Mouse (Mus musculus): ENCODE measurements around the gene Ctf2.
"Not testable (repeated sequence)": the region's sequence is repeated elsewhere in the genome, so short reads cannot be mapped to it uniquely, and the experiment has no call there.

Ctf2 gene

DNA sequence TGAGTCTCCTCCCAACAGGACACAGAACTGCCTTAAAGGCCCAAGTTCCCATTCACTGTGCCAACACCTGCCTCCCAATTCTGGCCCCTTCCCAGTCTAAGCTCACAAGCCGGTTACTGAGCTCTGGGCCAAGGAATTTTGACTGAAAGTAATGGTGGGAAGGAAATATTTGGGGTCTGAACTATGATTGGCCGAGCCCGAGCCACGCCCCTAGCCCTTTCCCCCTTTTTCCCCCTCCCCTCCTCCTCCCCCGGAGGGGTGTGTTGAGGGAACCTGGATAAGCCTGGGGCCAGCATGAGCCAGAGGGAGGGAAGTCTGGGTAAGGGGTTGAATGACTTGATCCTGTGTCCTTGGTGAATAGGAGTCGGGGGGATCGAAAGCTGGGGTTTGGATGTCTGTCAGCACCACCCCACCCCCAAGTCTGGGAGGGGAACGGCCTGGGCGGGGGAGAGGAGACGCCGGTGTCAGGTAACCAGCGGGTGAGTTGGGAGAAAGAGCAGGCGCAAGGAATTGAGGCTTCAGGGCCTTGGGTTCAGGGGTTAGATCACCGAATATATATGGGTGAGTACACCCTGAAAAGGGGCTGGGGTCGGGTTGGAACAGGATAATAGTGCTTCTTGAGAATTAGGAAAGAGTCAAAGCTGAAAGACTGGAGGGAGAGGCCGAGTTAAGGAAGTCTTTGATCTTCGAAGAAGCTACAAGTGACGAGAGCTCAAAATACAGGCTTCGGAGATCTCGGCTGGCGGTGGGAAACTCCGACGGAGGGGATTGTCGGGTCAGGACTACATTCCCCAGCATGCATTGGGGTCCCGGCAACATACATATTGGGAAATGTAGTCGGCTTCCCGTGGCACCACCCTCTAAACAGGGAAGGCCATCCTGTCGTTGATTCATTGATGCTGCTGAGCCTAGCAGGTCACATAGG, 19.2 kb downstream of the Ctf2 start, which contains the start of gene Ctf1:
Gene Ctf1, plus strand, starts transcription at position 276 of the 925 bp plus-strand sequence.
- peak; percentile 85 for DNase-seq

DNA sequence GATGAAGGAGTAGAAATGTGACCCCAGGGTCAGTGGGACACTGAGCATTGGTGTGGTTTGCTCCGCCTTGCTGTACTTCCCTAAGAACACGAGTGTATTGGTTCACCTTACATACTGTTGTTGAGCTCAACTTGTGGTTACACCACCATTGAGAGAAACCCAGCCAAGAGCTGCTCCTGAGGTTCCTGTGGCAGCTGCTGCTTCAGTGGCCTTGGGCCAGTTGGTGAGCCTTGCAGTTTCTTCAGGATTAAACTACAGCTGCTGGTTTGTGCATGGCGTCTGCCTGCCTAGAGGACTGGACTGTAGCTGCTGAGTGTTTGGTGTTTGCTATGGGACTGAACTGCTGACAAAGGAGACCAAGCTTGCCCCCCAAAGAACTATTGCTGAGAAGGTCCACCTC, 20.5 kb downstream of the Ctf2 start:
- peak; percentile 36 for DNase-seq

DNA sequence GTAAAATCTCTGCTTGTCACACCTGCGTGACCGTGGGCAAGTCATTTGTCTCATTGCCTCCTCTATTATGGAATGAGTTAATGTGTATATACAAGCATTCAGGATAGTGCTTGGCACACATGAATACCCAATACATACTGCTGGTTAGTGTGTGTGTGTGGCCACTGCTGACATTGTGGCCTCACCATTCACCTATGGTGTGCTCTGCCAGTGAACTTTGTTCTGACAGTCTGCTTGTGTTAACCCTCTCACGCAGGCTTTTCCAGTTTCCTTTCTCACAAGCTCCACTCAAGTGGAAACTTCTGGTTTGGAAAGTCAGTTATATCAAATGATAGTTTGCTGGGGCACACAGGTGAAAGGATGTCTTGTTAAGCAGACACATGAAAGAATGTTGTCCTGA, 20.9 kb downstream of the Ctf2 start:
- DNase-seq: peak; percentile 38

DNA sequence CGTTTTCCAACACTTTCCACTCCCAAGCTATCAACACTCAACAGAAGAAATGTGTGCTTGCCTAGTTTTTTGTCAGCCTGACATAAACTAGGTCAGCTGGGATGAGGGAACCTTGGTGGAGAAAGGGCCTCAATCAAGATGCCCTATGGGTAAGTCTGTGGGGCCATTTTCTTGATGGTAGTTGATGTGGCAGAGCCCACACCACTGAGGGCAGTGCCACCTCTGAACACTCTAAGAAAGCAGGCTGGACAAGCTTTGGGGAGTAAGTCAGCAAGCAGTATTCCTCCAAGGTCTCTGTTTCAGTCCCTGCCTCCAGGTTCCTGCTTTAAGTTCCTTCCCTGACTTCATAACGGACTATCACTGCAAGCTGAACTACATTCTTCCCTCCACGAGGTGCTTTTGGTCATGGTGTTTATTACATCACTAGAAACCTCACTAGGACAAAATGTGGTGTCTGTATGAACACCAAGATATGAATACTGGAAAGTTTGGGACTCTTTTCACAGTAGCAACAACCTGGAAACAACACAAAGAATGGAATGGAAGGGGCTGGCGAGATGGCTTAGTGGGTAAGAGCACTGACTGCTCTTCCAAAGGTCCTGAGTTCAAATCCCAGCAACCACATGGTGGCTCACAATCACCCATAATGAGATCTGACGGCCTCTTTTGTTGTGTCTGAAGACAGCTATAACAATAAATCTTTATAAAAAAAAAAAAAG, 22.5 kb downstream of the Ctf2 start:
- no peak for DNase-seq

DNA sequence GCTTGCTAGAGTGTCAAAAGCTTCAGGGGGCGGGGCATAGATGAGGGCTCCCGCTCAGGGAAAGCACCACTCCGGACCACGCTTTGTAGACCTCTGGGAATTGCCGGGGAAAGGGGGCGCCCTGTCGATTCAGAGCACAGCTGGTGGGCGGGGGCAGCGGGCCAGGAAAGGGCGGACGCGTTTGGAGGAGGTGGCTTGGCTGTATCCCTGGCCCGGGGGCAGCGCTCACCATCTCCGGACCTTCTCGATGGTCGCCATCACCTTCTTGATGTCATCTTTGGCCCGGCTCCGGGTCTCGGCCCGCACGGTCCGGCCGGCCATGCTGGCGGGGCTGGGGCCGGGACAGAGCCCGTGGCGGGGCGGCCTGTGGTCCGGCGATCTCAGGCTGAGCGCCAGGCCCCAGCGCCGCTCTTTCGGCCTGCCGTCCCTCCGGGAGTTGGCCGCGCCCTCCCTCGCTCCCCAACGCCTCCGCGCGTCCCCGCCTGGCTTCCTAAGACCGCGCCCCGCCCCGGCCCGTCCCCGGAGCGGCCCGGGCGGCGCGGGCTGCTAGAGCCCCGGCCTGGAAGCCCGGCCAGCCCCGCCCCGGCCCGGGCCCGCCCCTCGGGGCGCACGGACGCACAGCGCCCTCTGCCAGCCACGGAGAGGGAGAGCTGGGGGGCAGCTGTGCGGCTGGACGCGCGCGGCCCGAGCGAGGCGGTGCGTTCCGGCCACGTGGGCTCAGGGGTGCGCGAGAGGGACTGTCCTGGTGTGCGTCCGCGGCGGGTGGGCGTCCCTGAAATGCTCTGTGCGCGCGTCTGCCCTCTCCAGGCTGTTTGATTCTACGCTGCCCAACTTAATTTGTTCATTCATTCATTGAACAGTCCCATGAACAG, 23.5 kb downstream of the Ctf2 start, which contains the start of gene Bcl7c:
Gene Bcl7c, minus strand, starts transcription at position 727 of the 872 bp plus-strand sequence.
- peak; percentile 88 for DNase-seq

DNA sequence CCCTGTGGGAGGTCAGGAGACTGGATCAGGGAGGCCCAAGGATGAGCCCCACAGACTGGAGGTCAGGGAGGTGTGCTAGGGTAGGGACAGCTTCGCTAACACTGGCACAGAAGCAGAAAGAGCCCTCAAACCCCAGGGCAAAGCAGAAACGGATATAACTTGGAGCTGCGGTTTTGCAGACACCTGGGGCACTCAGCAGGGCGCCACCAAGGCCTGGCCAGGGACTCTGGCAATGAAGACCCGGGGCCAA, 24.1 kb downstream of the Ctf2 start:
- DNase-seq: no peak

DNA sequence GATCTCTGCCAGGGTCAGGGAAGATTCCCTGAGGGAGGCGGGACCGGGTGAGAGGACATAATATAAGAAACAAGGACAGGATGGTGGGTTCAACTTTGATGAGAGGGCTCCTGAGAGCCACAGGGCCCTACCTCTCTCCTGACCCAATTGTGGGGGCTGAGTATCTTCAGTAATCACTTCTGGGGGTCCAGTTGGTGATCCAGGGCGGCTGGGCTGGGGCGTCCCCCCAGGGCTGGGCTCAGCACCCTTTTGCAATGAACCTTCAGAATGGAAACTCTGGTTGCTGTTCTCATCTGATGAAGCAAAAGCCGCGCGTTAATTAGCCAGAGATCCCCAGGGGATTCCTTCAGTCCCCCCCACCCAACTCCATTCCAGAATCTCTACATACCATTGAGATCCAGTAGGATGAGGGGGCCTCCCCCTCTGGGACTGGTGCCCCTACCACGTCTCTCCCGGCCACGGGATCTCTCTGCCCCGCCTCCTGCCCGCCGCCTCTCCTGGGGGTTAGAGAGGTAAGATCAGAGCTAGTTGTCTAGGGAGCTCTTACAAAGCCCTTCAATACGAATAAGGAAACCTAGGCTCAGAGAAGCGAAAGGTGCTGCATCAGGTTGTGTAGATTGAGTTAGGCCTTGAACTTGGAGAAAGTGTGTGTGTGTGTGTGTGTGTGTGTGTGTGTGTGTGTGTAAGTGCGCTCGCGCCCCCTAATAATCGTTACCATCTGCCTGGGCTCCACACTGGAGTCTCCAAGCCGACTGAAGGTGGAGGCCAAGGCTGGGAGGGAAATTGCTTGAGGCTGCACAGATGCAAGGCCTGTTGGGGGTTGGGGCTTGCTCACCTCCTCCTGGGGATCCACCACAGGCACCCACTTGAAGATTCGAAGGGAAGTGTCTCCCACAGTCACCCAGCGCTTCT, 24.7 kb downstream of the Ctf2 start:
- peak; percentile 62 for DNase-seq

DNA sequence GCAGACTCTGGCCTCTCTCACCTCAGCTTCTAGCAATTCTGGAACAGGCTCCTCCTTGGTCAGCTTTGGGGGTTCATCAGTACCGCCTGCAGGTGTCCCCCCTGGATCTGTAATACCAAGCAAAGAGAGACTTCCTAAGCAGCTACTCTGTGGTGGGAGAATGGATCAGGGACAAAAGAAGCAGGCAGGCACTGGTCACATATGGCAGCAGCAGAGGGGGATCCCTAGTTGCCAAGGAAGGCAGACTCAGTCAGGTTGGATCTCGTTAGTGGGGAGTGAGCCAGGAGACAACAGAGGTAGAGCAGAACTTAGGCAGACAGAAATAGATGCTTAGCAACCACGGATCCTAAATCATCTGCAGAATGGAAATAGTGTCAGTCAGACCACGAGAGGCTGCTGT, 26.3 kb downstream of the Ctf2 start:
- peak; percentile 88 for DNase-seq

DNA sequence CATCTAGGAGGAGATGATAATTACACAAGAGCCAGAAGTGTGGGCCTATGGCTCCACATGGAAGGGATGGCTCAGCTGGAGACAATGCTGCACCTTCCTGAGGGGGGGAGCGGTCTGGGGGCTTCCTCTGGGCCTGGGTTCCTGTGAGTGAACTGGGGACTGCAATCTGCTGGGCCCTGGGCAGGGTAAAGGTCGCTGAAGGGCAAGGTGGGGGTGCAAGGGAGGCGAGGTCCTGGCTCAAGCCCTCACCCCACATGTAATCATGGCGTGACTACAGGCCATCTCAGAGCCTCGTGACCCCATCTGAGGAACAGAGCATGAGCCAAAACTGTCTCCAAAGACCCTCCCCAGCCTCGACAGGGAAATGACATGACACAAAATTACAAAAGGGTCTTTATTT, 27.4 kb downstream of the Ctf2 start:
- peak; percentile 46 for DNase-seq

DNA sequence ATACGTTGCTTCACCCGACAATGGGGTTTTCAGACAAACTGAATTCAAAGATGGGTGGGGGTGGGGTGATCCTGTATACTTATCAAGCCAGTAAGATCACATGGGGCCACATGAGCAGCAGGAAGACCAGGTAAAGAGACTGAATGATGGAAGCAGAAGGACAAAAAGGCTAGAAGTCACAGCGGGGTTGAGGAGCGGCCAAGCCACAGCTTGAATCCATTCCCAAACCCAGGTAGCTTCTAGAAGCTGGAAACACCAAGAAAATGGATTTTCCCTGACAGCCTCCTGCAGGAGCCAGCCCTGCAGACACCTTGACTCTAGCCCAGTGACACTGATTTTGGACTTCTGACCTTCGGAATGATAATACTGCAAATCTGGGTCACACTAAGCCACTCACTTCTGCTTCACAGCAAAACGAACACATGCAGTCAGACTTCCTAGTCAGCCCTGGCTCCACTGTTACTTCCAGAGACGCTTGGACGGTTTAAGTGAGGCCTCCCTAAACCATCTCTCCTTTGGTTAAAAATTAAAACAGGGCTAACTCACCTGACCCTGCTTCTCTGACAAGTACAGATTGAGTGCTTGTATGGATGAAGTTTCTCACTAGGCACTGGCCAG, 28.3 kb downstream of the Ctf2 start:
- DNase-seq: peak; percentile 52

DNA sequence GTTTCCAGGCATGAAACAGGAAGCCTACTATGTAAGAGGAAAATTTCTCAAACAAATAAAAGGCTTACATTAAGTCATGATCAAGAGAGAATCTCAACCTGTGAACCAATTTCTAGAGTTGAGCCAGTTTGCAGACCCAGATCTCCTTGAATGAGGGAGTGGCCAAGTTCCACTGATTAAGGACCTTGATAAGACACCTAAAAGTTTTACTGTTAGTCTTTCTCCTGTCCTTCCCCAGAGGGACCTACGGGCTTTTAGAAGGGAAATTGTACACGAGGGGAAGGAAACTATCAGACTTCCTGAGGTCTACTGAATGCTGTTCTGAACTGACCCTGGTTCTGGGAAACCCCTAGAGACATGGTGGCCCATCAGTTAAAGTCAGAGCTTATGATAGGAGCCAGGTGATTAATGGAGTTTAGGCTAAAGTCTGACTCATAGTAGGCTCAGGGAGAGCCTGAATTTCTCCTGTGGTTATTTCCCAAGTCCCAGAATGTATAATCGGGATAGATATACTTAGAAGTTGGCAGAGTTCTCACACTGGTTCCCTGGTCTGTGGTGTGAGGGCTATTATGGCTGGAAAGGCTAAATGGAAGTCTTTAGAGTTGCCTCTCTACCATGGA, 31.1 kb downstream of the Ctf2 start:
- DNase-seq: no peak

DNA sequence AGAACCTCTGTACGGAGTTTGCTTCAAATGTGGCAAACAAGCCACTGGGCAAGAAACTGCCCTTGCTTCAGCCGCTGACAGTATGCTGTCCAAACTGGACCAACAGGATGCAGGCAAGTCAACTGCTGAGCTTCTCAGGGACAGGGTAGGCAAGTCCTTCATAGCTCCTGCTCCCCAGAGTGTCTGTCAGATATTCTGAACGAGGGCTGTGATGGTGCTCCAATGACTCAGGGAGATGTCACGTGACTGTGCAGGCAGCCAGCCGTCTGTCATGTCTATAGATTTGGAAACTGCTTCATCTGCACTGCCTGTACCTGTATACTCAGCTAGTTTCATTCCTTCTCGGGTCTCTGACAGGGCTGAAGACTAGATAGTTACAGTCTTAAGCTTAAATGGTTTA, 33.0 kb downstream of the Ctf2 start:
- no peak for DNase-seq

DNA sequence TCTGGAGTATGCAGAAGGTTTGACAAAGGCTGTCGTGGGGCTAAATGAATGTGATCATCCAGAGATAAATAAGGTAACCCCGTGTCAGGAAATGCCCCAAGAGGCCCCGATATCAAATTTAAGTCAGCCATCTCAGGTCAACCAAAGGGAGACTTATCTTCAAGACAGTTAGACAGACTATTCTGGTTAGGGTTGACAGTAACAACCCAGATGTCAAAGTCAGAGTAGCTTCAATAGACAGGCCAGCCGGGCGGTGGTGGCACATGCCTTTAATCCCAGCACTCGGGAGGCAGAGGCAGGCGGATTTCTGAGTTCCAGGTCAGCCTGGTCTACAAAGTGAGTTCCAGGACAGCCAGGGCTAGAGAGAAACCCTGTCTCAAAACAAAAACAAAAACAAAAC, 38.2 kb downstream of the Ctf2 start:
- not testable (repeated sequence) for DNase-seq

DNA sequence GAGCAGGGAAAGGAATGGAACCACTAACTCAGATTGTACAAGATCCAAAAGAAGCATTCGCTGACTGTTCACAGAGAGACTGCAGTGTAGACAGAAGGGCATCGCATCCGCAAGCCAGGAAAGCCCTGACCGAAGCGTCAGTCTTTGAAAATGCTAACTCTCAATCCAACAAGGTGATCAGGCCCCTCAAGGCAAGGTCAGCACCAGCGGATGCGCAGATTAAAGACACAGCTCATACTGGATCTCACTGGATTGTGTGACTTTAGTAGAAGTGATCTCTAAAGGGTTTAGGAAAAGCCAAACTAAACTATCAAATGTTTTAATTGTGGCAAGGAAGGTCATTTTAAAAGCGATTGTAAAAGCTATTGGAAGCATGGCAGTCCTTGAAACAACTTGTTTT, 38.7 kb downstream of the Ctf2 start:
- DNase-seq: no peak

DNA sequence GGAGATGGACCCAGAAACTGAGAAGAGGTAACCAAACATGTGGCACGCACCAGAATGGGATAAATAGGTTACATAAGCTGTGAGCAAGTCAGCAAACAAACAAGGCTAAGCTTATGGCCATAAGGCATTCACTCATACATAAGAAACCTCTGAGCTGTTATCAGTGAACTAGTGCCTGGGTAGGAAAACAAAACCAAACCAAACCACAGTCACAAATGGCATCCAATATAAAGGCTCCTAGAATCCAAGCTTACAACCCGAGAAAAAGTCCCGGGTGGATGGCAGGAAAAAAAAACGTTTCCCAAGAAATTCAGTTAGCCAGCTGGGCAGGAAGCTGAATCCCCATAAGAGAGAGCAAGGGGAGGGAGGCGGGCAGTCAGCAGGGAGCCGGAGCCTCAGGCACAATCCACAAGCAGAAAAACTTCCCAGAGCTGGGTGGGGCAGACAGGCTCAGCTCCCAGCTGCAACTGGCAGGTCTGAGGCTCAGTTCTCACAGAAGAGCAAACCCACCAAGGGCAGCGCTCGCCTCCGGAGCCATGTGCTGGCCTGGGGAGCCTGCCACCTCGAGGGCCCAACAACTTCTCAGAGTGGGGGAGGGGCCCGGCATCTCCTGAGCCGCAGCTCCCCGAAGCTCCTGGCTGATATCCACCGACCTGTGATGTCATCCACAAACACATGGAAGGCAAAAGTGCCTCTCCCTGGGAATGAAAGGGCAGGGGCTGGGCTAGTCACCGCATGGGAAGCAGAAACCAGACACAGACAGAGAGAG, 40.6 kb downstream of the Ctf2 start:
- DNase-seq: peak; percentile 80

DNA sequence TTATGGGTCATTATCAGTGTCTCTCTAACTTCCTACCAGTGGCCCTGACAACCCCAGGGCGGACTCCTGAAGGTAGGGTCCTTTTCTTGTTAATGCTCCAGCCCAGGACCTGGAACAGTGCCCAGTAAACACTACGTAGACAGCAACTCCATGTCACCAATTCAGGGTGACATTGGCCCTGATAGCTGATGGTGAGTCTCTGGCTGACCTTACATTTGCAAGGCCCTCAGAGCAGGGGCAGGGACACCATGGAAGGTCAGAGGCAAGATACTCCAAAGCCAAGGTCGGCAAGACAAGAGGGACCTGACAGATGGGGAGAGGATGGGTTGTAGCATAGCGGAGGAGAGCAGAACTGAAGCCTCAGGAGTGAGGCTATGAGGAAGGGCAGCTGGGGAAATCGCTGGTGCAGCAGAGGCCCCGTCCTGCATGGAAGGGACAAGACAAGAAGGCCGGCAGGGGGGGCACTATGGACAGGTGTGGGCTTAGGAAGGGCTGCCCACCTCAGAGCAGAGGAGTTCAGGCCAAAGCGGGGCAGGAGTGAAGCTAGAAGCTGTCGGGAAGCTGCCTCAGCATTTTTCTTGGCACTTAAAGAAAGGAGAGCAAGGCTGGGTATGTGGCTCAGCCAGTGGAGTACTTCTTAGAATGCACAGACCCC, 42.2 kb downstream of the Ctf2 start:
- DNase-seq: no peak

DNA sequence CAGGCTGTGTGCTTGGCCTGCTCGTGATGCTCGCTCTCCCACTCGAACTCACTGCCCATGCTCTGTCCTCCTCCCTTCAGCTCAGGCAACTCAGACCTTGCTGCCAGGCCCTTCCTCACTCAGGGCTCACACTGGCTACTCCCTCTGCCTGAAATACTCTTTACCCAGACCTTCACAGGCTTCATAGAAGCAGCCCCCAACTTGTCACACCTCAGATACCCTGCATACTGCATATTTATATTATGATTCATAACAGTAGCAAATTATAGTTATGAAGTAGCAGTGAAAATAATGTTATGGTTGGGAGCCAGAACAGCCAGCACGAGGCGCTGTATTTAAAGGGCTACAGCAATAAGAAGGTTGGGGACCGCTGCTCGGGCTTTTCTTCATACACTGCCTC, 43.0 kb downstream of the Ctf2 start:
- no peak for DNase-seq

DNA sequence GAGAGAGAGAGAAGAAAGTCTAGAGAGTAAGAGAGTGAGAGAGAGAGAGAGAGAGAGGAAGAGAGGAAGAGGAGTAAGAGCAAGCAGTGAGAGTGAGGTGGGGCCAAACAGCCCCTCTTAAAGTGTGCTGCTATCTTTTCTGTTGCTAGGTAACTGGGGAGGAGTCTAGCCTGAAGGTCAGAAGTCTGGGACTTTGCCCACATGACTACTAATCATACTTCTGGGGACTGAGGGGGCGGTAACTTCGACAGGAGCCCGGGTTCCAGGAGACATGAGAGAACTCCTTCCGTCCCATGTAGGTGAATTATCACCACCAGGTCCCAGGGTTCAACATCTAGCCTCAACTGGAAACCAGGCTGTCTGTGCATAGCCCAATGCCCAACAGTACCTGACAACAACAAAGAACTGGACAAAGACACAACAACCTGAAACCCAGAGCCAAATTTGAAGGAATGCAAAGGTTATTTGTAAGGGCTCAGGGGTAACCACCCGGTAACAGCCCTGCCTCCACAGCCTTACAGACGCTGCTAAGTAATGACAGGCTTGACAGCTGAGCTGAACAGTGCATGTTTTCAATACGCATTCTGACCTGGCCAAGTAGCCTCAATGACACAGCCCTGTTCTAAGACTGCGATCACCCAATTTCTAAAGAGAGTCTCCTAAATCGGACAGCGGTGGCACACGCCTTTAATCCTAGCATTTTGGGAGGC, 45.1 kb downstream of the Ctf2 start:
- no peak for DNase-seq

DNA sequence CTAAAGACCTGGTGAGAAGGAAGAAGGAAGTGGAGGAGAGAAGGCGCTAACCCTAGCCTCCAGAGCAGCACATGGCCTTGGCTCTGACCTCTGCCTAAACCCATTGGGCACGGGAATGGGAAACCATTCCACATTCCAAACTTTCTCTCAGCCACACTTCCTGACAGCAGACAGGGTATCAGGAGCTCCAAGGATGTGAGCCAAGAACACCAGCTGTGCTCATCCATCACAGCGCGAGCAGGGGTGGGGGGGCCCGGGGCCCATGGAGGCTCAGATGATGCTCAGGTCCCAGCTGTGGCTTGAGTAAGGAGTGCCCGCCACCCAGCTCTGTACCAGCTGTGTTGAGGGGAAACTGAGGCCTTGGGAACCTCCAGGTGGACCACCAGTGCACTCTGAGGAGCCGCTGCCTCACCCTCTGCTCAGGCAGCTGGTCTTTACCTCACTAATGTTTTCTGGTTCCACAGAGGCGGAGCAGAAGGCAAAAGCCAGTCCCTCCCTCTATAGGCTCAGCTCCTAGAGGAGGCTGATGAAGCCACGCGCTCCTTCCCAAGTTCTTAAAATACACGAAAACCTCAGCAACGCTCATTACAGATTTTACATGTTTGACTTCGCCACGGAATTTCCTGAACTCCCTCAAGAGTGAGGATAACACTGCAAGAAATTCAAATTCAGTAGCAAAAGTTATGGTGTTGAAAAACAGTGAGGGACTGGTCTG, 46.5 kb downstream of the Ctf2 start:
- DNase-seq: no peak
